Mouse (Mus musculus) heart, postnatal 14 days (tissue): ENCODE data around the gene 4930544D05Rik. TPM values are rescaled to one million over a fixed set of nuclear protein-coding genes. Genes with fewer than 3 reads are reported as not detected.

Experiments used
- DNase-seq, 2 experiments: peaks; one replicate each; pipeline ENCODE4 v3.0.0; 2021 to 2022
- intact Hi-C: fragments of 180-260 bp; cut with DNase I; formaldehyde crosslinking; loops from one replicate; pipeline ENCODE4 v1.15.1; 2025
- total RNA-seq, 2 experiments: library from RNA; stranded (reverse); gene quantifications; 2 replicates each; pipeline ENCODE4 v1.2.3; 2021

The 4930544D05Rik gene
- total RNA-seq, 2 experiments from 2014 or later, result not detected

- intact Hi-C loops, result loop anchor here (2.0 to 10.0 kb wide), 2 partner anchors 33 to 659 kb away; partner anchors contain the start of genes Gabarap and Phf23
- DNase-seq, result peak; percentile 76 to 77
Observed at GRCm38 (mm10) chr11:70653345-70654197, 37.9 kb downstream of the 4930544D05Rik start.

GRCm38 (mm10) chr11:70654198-70654922 lies 38.7 kb downstream of the 4930544D05Rik start, which contains the start of gene Pfn1:
Gene Pfn1 (minus strand): TSS chr11:70654644.
- intact Hi-C loops, result loop anchor here (2.0 to 10.0 kb wide), 2 partner anchors 32 to 660 kb away; partner anchors contain the start of genes Gabarap and Phf23
- peak; percentile 78 to 83 for DNase-seq

DNA sequence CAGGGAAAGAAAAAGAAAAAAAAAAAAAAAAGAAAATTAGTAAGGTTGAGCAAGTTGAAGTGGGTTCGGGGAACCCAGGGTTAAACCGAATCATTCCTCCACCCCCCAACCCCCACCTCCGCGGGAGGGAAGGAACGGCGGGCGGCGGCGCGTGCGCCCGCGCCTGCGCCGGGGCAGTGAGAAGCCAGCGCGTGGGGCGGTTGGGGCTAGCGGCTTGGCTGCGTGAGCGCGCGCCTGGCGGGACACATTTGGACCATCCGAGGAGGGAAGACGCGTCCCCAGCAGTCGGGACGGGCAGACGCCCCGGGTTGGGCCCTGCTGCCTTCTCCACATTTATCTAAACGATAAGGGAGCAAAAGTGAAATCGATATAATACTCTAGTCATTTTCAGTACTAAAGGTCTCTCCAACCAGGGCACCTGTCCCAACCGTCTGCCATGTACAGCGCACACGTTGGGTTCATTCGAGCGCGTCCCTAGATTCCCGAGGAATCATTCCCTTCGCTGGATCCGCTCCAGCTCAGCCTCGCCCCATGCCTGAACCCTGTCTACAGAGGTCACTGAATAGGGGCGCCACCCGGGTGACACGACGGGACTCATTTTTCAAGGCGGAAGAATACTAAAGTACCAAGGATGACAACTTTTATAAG lies 39.4 kb downstream of the 4930544D05Rik start:
- peak; percentile 86 to 87 for DNase-seq
- intact Hi-C loops, result loop anchor here (2.0 to 10.0 kb wide), 2 partner anchors 32 to 660 kb away; partner anchors contain the start of genes Gabarap and Phf23

DNA sequence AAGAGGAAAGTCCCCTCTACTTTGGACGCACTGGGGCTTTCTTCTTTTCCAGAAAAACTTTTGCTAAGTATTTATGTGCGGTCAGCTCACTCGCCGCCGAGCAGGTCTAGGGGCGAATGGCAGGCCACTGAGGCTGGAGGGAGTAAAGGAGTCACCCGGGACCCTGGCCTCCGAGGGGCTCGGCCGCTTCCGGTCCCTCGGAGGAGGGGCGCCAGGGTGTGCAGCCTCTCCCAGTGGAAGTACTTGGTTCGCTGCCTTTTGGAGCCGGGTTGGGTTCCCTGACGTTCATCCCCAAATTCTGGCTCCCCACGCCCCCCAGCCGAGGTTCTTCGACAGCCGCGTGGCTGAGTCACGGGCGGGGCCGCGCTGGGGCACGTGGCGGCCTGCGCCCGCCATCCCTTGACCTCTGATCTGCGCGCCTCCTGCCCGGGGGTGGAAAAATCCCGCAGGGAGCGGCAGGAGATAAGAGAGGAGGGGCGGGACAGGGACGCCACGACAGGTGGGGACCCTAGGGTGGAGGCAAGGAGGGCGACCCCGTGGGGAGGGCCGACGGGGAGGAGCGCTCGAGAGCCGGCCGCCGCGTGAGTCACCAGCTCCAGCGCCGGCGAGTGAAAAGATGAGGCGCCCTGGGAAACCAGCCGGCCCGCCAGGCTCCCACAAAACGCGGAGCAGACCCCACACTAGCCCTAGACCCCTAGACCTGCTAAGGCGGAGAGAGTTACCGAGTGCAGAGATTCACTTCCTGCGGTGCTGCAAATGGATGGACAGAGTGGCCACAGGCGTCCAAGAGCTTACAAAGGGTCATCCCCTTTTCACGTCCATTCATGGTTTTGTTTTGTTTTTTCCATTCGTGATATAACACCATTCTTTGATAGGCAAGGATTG lies 40.2 kb downstream of the 4930544D05Rik start:
- intact Hi-C loops, result loop anchor here (2.0 to 10.0 kb wide), 2 partner anchors 31 to 661 kb away; partner anchors contain the start of genes Gabarap and Phf23
- DNase-seq, result peak; percentile 72 to 76

GRCm38 (mm10) chr11:70656456-70656927 lies 40.8 kb downstream of the 4930544D05Rik start:
- intact Hi-C loops, result loop anchor here (10.0 kb wide), 1 partner anchor 662 kb away; the partner anchor contains the start of genes Gabarap and Phf23

GRCm38 (mm10) chr11:70656964-70657363 lies 41.3 kb downstream of the 4930544D05Rik start, which contains the start of gene Eno3:
Gene Eno3 (plus strand): TSS chr11:70657202.
- DNase-seq, result peak; percentile 65
- intact Hi-C loops, result loop anchor here (10.0 kb wide), 1 partner anchor 662 kb away; the partner anchor contains the start of genes Gabarap and Phf23

More at GRCm38 (mm10) chr11:70656456-70656927, 40.8 kb downstream of the 4930544D05Rik start:
- DNase-seq, result peak; percentile 79 to 84

GRCm38 (mm10) chr11:70657573-70657972 lies 41.9 kb downstream of the 4930544D05Rik start:
- no peak for DNase-seq
- intact Hi-C loops, result loop anchor here (10.0 kb wide), 1 partner anchor 663 kb away; the partner anchor contains the start of genes Gabarap and Phf23

- no peak for DNase-seq
- intact Hi-C loops, result loop anchor here (10.0 kb wide), 1 partner anchor 663 kb away; the partner anchor contains the start of genes Gabarap and Phf23
Observed at GRCm38 (mm10) chr11:70657991-70658390, 42.3 kb downstream of the 4930544D05Rik start.

GRCm38 (mm10) chr11:70658521-70658920 lies 42.9 kb downstream of the 4930544D05Rik start:
- intact Hi-C loops, result loop anchor here (10.0 kb wide), 1 partner anchor 664 kb away; the partner anchor contains the start of genes Gabarap and Phf23
- DNase-seq, result no peak

DNA sequence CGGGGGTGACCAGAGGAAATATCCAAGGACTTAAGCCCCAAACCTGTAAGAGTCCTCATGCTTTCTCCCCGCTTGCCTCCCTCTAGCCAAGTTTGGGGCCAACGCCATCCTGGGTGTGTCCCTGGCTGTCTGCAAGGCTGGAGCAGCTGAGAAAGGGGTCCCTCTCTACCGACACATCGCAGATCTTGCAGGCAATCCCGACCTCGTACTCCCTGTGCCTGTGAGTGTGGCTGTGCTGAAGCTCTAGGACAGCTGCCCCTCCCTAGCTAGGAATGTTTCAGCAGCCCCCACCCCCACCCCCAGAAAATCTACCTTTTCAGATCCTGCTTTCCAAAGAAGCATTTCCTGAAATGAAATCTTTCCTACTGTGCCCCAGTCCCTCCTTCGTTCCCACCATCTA lies 43.3 kb downstream of the 4930544D05Rik start:
- intact Hi-C loops, result loop anchor here (10.0 kb wide), 1 partner anchor 664 kb away; the partner anchor contains the start of genes Gabarap and Phf23
- DNase-seq, result no peak

- intact Hi-C loops, result no loop called here
Observed at GRCm38 (mm10) chr11:70660571-70660970, 44.9 kb downstream of the 4930544D05Rik start.

GRCm38 (mm10) chr11:70663101-70663500 lies 47.5 kb downstream of the 4930544D05Rik start:
- DNase-seq, result no peak
- intact Hi-C loops, result no loop called here

More at GRCm38 (mm10) chr11:70660571-70660970, 44.9 kb downstream of the 4930544D05Rik start:
- no peak for DNase-seq

- DNase-seq, result peak; percentile 55 to 65
- intact Hi-C loops, result no loop called here
Observed at GRCm38 (mm10) chr11:70663957-70664356, 48.3 kb downstream of the 4930544D05Rik start.

DNA sequence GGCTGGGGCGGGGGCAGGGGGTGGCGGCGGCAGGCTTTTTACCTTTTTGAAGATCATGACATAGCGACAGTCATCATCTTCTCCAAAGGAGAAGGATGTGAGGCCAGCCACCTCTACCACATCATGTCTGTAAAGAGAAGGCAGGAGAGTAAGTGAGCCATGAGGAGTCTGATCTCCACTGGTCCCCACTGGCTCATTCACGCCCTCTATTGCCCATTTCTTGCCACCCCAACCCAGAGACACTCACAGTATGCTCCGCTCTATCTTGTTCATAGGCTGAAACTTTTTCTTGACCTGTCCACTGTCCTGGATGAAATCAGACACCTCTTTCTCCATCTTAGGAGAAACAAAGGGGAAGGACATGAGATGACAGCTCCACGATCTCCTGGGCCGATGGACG lies 49.1 kb downstream of the 4930544D05Rik start:
- intact Hi-C loops, result no loop called here

More for the DNA sequence above, 49.1 kb downstream of the 4930544D05Rik start:
- DNase-seq, result no peak
